Mouse (Mus musculus) bone marrow, adult 2 months (tissue): ENCODE data around the gene Zdhhc20.

Source experiments
- CTCF ChIP-seq: fragments of 200-500 bp; IDR thresholded peaks from 2 replicates; pipeline ENCODE4 v1.5.1; 2011; ENCODE audit warnings: low read length, control low read depth; ENCODE audit not compliant: control insufficient read depth, insufficient read depth
- POLR2A ChIP-seq: fragments of 200-500 bp; IDR thresholded peaks from 2 replicates; pipeline ENCODE4 v1.6.1; 2011; ENCODE audit warnings: low read depth, mild to moderate bottlenecking, control low read depth, low read length, borderline replicate concordance; ENCODE audit not compliant: control insufficient read depth

- TF ChIP-seq CTCF: no peak
- TF ChIP-seq POLR2A: no peak
Measured at GRCm38 (mm10) chr14:57901998-57902397, 11.9 kb upstream of the Zdhhc20 start.
